Mouse (Mus musculus): Measurements from ENCODE around the gene Lef1.
A peak's percentile ranks its signal among the peaks of the same experiment; 100 is the strongest.

The Lef1 gene

DNA sequence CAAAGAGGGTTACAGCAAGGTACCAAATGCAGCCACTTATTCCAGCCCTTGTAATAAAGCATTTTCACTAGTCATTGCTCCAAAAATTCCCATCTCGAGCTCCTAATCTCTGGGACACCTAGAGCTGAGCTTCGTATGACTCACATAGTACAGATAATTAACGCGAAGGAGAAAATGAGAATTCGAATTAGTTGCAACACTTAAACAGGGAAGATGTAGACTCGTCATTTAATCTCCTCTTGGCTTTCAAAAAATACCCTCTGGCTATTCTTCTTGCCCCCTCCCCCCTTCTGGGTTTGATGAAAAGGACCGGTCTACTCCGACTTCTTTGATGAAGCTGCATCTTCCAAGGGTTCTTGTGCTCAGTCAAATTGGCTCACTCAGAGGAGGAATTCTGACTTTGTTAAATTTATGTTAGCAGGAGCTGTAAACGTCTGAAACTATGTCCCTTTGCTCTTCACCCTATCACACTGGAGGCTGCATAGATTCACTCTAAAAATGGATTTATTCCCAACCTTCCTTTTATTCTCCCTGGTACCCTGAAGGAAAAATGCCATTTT, 2.1 kb upstream of the Lef1 start:
- DNase-seq, result no peak

- no peak for DNase-seq
Measured at GRCm38 (mm10) chr3:131109066-131109685, 1.1 kb upstream of the Lef1 start.

DNA sequence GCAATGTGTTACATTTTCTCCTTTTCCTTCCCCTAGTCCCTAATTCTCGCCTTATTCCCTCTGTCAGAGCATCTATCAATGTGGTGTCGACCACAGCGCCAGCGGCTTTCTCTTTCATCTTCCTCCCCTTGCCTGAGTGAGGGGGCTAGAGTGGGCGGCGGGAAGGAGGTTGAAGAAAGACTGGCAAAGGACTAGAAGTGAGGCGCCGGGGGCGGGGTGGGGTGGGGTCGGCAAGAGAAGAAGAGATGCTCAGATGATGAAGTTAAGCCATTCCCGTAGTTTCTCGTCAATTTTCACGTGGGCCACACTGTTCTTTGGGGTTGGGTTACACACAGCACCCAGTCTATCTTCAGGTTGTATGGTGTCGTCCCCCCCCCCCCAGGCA, 593 bp upstream of the Lef1 start:
- no peak for DNase-seq

DNA sequence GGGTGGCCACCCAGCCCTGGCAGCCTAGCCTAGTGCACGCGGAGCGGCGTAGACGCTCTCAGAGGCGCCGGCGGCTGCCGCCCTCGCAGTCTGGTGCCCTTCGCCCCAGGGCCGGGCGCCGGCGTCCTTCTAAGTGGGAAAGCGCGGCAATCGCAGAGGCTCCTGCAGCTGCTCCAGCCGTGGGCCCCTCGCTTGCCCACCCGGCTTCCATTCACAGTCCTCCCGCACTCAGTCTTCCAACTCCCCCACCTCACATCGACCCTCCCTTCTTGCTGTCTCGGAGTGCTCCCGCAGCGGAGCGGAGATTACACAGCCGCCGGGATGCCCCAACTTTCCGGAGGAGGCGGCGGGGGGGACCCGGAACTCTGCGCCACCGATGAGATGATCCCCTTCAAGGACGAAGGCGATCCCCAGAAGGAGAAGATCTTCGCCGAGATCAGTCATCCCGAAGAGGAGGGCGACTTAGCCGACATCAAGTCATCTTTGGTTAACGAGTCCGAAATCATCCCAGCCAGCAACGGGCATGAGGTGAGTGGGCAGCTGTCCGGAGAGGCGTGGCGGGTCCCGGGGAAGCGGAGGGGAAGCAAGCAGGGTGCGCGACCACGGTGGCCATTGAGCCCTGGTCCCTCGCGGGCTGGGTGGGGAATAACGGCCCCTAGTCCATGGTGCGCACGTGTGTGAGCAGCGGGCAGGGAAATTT, 1.0 kb downstream of the Lef1 start:
- DNase-seq, result no peak

DNA sequence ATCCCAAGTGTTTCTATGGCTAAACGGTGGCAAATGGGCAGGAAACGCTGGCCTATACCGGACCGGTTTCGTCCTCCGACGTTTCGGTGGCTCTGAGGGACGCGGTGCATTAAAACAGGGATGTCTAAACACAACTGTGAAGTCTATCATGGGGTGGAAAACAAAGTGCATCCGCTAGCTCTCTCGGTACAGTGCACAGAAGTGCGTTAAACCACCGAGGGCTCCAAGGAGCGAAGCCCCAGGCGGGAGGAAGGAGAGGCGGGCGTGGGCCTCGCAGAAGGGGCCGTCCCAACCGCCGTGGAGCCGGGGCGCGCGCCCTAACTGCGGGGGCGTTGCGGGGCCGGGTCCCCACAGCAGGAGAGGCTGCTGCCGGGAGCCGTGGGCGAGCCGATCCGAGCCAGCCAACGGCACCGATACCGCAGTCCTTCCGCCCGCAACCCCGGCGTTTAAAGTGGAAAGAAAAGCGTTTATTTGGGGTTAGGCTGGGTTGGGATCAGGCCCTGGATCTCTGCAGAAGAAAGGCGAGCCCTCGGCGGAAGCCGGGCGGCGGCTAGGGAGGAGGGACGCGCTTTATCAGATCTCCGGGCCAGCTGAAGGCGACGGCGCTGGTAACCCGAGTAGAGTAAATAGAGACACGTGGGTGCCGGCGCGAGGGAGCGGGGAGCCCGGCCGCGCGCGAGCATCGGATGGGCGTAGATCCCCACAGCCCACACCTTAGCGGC, 1.7 kb downstream of the Lef1 start:
- DNase-seq, result peak; percentile 40

- no peak for DNase-seq
Measured at GRCm38 (mm10) chr3:131112573-131112955, 2.3 kb downstream of the Lef1 start.

GRCm38 (mm10) chr3:131113029-131113428, 2.8 kb downstream of the Lef1 start:
- no peak for DNase-seq

DNA sequence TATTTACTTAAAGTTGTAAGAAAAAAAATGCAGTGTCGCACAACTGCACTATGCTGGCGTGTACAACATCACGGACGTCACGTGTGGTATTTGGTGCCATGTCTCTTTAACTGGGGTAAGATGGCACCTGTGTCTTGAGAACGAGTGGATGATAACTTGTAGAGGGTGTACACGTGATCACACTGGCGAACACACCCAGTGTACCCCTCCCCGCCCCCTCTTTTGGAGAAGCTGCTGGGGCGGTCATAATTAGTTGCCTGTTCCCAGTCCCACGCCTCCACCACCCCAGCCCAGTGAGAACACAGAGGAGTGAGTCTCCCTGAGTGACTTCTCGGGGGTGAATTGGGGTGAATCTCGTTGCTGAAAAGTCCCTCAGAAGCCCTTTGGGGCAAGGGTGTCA, 5.8 kb downstream of the Lef1 start:
- no peak for DNase-seq

DNA sequence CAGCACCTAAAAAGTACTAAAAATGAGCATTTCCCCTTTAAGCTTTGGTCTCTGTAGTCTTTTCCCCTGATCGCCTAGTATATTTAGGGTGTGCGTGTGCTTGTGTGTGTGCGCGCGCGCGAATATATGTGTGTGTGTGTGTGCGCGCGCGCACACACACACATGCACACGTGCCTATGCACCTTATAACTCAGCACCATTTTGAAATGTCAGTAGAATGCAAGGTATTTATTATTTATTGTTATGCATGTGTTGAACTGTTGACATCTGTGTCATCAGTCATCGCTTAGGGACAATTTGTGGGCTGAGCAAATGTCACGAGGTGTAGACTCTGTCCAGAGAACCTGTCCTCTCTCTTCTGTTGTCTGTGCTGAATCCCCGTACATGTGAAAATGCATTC, 7.1 kb downstream of the Lef1 start:
- no peak for DNase-seq

DNA sequence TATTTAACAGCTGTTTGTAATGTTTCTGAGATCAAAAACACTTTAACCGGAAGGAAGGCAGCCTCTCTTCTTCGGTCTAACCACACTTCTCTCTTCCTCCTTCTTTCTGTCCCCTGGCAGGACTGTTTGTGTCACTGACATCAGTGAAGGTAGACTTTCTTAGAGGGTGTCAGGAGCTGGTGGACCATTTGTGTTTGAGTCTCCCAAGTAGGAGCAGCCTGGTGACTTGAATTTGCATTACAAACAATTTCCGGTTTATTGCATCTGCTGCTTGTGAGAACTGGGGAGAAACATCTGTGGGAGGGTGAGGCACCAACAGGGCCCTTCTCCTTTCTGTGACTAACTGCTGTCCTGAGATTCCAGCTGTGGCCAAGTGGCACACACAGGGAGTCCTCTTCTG, 7.6 kb downstream of the Lef1 start:
- DNase-seq, result no peak

DNA sequence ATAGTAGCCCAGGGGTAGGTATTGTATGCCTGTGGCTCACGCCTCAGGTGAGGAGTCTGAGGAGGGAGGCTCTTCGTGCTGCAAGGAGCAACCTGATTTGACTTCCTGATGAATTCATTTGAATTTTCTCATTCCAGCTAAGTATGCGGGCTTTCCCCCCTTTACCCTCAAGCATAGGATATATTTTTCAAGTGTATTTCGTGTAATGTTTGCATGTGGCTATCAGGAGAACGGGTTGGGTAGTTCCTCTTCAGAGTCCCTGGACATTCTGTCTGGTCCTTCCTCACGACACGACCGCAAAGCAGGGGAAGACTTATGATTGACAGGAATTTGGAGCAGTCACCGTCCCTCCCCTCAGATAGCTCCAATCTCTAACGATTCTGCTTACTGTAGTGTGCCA, 9.2 kb downstream of the Lef1 start:
- DNase-seq, result no peak

DNA sequence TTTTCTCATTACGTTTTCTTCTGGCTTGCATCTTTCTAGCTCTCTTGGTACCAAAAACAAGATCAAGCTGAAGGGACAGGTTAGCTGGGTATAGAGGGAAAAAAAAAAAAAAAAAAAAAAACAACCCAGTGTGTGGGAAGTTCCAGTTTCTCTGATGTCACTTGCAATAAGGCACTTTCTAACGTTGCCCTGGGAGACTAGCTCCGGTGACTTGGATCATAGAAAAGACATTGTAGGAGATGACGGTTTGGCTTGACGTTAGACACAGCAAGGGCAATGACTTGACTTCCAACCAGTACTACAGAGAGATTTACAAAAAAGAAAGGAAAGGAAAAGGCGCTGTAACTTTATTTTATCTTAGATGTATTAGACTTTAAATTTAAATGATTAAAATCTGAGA, 13.2 kb downstream of the Lef1 start:
- DNase-seq, result no peak

- no peak for DNase-seq
Measured at GRCm38 (mm10) chr3:131125873-131126272, 15.6 kb downstream of the Lef1 start.

DNA sequence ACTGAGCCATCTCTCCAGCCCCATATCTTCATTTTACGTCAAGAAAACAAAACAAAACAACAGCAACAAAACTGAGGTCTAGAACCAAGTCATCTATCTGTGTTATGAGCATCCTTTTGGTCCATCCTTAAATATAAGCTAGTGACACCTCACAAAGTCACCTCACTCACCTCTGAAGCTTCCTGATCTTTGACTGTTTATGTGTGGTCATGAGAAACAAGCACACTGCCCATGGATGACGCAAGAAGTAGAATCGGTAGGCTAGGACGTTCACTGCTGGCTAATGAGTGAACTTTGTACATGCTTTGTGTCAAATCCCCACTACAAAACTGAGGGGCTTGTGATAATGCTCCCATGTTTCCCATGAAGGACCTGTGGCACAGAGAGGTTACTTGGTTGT, 16.2 kb downstream of the Lef1 start:
- no peak for DNase-seq

DNA sequence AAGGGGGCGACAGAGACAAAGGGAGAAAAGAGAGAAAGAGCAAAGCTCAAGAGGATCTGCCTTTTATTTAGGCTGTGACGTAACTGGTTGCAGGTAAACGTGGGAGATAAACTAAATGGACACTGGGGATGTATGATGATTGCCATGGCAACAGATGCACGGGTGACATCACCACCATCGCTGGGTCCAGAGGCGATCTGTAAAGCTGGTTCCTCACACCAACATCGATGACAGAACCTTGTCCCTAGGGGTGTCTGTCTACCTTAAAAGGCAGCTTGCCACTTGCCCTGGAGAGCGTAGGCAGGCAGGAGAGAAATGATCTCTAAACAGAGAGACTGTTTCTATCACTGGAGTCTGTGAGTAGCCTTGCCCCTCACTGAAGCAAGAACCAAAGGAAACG, 23.7 kb downstream of the Lef1 start:
- DNase-seq, result no peak

DNA sequence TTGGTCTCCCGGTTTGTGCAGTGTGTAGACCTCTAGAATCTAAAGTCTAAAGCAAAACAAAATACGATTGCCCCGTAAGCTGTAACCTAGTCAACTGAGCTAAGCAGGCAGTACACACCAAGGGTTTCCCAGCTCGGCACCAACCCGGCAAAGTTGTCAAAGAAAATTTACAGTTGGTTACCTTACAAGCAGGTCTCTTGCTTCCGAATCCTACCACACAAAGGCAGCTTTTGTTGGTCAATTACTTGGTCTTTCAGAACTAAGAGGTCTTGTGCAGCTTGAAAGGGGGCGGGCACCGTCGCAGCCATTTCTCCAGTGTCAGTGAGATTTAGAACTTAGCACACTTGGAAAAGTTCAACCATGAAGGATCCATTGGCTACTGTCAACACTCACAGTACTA, 25.2 kb downstream of the Lef1 start:
- DNase-seq, result no peak

DNA sequence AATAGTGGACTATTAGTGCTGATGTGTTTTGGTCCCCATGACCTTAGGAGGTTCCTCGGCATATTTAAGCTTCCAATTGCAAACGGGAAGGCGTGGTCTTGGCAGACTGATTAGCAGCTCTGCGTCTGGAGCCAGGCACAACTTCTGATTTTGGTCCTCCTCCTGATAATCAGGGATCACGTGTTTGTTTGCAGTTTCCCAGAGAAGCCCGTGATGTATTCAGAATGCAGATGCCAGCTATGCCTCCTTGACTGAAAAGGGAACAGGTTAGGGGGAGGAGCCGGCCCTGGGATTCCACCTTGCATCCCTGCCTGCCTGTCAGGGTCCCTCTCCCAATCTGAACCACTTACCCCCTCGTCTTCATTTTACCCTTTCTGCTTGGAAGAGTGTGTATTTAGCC, 26.2 kb downstream of the Lef1 start:
- no peak for DNase-seq

GRCm38 (mm10) chr3:131137119-131137781, 27.0 kb downstream of the Lef1 start:
- DNase-seq, result no peak

DNA sequence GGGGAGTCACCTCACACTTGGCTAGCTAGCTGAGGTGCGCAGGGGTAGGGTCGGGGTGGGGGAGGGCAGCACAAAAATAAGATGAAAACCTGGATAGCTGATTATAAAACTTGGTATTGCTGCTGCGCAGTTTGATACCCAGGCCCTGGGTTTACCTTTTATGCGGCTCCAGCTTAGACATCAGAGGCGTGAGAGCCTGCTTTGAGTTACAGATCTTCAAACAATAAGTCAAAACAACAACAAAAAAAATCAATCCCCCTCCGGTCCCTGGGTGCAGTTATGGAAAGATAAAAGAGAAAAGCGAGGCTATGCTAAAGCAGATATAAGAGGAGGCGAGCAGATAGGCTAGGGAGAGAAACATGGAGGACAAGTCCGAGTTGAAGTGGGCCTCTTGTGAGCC, 28.0 kb downstream of the Lef1 start:
- no peak for DNase-seq

- DNase-seq, result no peak
Measured at GRCm38 (mm10) chr3:131138797-131139196, 28.5 kb downstream of the Lef1 start.

GRCm38 (mm10) chr3:131139345-131140090, 29.2 kb downstream of the Lef1 start:
- no peak for DNase-seq

DNA sequence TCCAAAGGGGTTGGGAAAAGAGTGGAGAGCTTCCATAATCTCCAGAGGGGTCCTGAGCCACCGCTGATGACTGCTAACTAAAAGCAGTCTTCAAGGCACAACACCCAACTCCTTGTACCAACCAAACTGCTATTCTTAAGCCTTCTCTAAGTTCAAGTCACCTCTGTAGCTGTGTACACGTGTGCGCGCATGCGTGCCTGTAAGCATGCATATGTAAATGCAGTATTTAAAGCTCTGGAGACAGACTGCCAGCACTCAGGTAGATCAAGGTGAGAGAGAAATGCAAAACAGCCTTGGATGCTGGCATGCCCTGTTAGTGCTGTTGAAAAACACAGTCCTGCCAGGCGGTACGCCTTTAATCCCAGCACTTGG, 29.8 kb downstream of the Lef1 start:
- no peak for DNase-seq

DNA sequence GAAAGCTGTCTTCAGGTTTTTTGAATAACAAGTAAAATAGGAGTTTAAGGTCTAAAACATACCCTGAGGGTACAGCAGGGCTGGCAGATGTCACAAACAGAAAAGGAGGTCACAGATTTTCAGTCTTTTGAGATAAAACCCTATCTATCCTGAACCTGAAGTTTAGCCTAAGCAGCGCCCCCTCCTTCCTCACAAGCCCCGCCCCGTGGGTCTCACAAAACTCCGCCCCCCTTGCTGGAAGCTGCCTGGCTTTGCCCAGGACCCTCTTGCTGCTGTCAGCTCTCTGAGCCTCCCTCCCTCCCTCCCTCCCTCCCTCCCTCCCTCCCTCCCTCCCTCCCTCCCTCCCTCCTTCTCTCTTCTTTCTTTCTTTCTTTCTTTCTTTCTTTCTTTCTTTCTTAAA, 31.3 kb downstream of the Lef1 start:
- DNase-seq, result peak; percentile 10
